Mouse (Mus musculus): ENCODE measurements at regions not wholly inside any gene's neighbourhood (a gene's known extent, or its start where the extent isn't known, plus 50 kb on each side); places are given as distances from the start of the nearest gene placed in this dataset.

- TF ChIP-seq ETS1 (conservative IDR thresholded peaks at IDR 0.05; ENCODE audit: low read depth, low read length) (no peak), CTCF (conservative IDR thresholded peaks at IDR 0.05 in 1 of 2, IDR thresholded peaks at IDR 0.05 in 1 of 2; ENCODE audit: low read depth in 2 of 2, low read length in 2 of 2) (no peak), ZKSCAN1 (IDR thresholded peaks at IDR 0.05; ENCODE audit: borderline replicate concordance, low read depth, low read length) (no peak), POLR2A (IDR thresholded peaks at IDR 0.05; ENCODE audit: low read depth, low read length) (no peak), MAX (IDR thresholded peaks at IDR 0.05; ENCODE audit: low read length) (no peak), ZC3H11A (IDR thresholded peaks at IDR 0.05; ENCODE audit: low read depth, low read length) (no peak), KAT2A (IDR thresholded peaks at IDR 0.05; ENCODE audit: insufficient replicate concordance, low read length) (no peak), TCF12 (IDR thresholded peaks at IDR 0.05; ENCODE audit: low read depth, low read length) (no peak), ELF1 (IDR thresholded peaks at IDR 0.05; ENCODE audit: low read depth, low read length) (no peak)
Observed at GRCm38 (mm10) chr10:111603166-111603565, 97.1 kb downstream of the Phlda1 start.
